Mouse (Mus musculus) hindbrain, embryonic 15.5 days (tissue): Measurements from ENCODE around the gene Tmem263. TPM values are rescaled to one million over a fixed set of nuclear protein-coding genes. Genes with fewer than 3 reads are reported as not detected.

Source experiments
- ATAC-seq: fragments of 200-750 bp; cut with Nextera tagmentation; 2 replicates; pipeline ENCODE4 v1.8.0; 2017; ENCODE audit warnings: low read depth, moderate number of reproducible peaks, moderate TSS enrichment; ENCODE audit not compliant: low FRiP score
- H3K27ac ChIP-seq: fragments of 300-500 bp; sonication (generic); replicated peaks from 2 replicates; pipeline ENCODE4 v1.5.1; 2015; ENCODE audit warnings: mild to moderate bottlenecking, inconsistent platforms
- H3K27me3 ChIP-seq: fragments of 300-500 bp; sonication (generic); 2 replicates; pipeline ENCODE4 v1.6.1; 2015; ENCODE audit warnings: control low read depth, inconsistent platforms
- H3K36me3 ChIP-seq: fragments of 300-500 bp; sonication (generic); 2 replicates; pipeline ENCODE4 v1.6.1; 2015; ENCODE audit warnings: control low read depth, inconsistent platforms
- H3K4me1 ChIP-seq: fragments of 300-500 bp; sonication (generic); replicated peaks from 2 replicates; pipeline ENCODE4 v1.6.1; 2015; ENCODE audit warnings: control low read depth, inconsistent platforms
- H3K4me2 ChIP-seq: fragments of 300-500 bp; sonication (generic); 2 replicates; pipeline ENCODE4 v1.6.1; 2015; ENCODE audit warnings: moderate library complexity, mild to moderate bottlenecking, inconsistent platforms
- H3K4me3 ChIP-seq: fragments of 300-500 bp; sonication (generic); 2 replicates; pipeline ENCODE4 v1.5.1; 2015; ENCODE audit warnings: mild to moderate bottlenecking, inconsistent platforms
- H3K9ac ChIP-seq: fragments of 300-500 bp; sonication (generic); 2 replicates; pipeline ENCODE4 v1.6.1; 2015; ENCODE audit warnings: inconsistent platforms
- H3K9me3 ChIP-seq: fragments of 300-500 bp; sonication (generic); 2 replicates; pipeline ENCODE4 v1.6.1; 2016; ENCODE audit warnings: control low read depth, inconsistent platforms
- WGBS: fragments of 180-500 bp; shearing (Covaris S2); methylation state at CpG from one replicate; pipeline ENCODE4 v1.1.7; 2015; 5-methylcytosine and 5-hydroxymethylcytosine counted together
- polyA plus RNA-seq: library from polyadenylated mRNA; unstranded; fragments of >200 nt; fragmentation: Nextera tagmentation; extraction: Ambion mirVana; gene quantifications from 2 replicates; pipeline ENCODE4 v1.2.1, GENCODE M21; 2015

The Tmem263 gene
- polyA plus RNA-seq, result 53.3 and 54.8 TPM in 2 replicates

GRCm38 (mm10) chr10:85102247-85103084 lies at the start of gene Tmem263, which contains the start of gene Fhl4:
TSS of gene Tmem263 (plus strand) at chr10:85102627.
TSS of gene Fhl4 (minus strand) at chr10:85102495.
- H3K36me3 ChIP-seq, result no peaks in the 10 kb centered on the region
- H3K4me2 ChIP-seq, result peak within 1 kb of the TSS; percentile 95
- no peaks in the 10 kb centered on the region for H3K27me3 ChIP-seq
- H3K4me1 ChIP-seq, result peaks cover 23% of the 10 kb centered on the region
- H3K4me3 ChIP-seq, result peak within 1 kb of the TSS; percentile 68
- no peaks in the 10 kb centered on the region for H3K9me3 ChIP-seq
- H3K9ac ChIP-seq, result peak within 1 kb of the TSS; percentile 90
- peak; percentile 97 for ATAC-seq
- under 1% methylated on average over 77 of the region's 96 CpGs for WGBS
- H3K27ac ChIP-seq, result peak within 1 kb of the TSS; percentile 90

- H3K4me2 ChIP-seq, result no peak overlapping the region
- ATAC-seq, result no peak
- no peaks in the 10 kb centered on the region for H3K9me3 ChIP-seq
- H3K36me3 ChIP-seq, result no peaks in the 10 kb centered on the region
- no peaks in the 10 kb centered on the region for H3K4me1 ChIP-seq
- WGBS, result 84% methylated on average over 2 of the region's 2 CpGs
- H3K27ac ChIP-seq, result no peak overlapping the region
- 0 out of 2 replicates have a peak, but pooled peaks cover 2% of the 10 kb centered on the region for H3K27me3 ChIP-seq
- no peak overlapping the region for H3K9ac ChIP-seq
- H3K4me3 ChIP-seq, result no peak overlapping the region
Measured at GRCm38 (mm10) chr10:85054876-85055275, 47.6 kb upstream of the Tmem263 start.

GRCm38 (mm10) chr10:85071605-85072152 lies 30.7 kb upstream of the Tmem263 start:
- no peak overlapping the region for H3K4me2 ChIP-seq
- no peak overlapping the region for H3K9ac ChIP-seq
- H3K4me3 ChIP-seq, result no peak overlapping the region
- WGBS, result 61% methylated on average over 4 of the region's 4 CpGs
- no peaks in the 10 kb centered on the region for H3K4me1 ChIP-seq
- no peak overlapping the region for H3K27ac ChIP-seq
- H3K9me3 ChIP-seq, result no peaks in the 10 kb centered on the region
- no peak for ATAC-seq
- H3K36me3 ChIP-seq, result no peaks in the 10 kb centered on the region
- H3K27me3 ChIP-seq, result no peaks in the 10 kb centered on the region

- H3K9me3 ChIP-seq, result no peaks in the 10 kb centered on the region
- peak; percentile 49 for ATAC-seq
- peak overlapping the region; percentile 90 for H3K9ac ChIP-seq
- no peaks in the 10 kb centered on the region for H3K27me3 ChIP-seq
- peak overlapping the region; percentile 90 for H3K27ac ChIP-seq
- H3K36me3 ChIP-seq, result no peaks in the 10 kb centered on the region
- H3K4me1 ChIP-seq, result peaks cover 23% of the 10 kb centered on the region
- WGBS, result under 1% methylated on average over 10 of the region's 10 CpGs
- peak overlapping the region; percentile 68 for H3K4me3 ChIP-seq
- peak overlapping the region; percentile 95 for H3K4me2 ChIP-seq
Measured at GRCm38 (mm10) chr10:85101841-85102240, 586 bp upstream of the Tmem263 start.

GRCm38 (mm10) chr10:85103085-85103885 lies 858 bp downstream of the Tmem263 start:
- Histone ChIP-seq H3K4me2 (peak overlapping the region; percentile 95), H3K36me3 (no peaks in the 10 kb centered on the region), H3K27me3 (no peaks in the 10 kb centered on the region), H3K9me3 (no peaks in the 10 kb centered on the region), H3K27ac (peak overlapping the region; percentile 82), H3K9ac (peak overlapping the region; percentile 73), H3K4me1 (peaks cover 23% of the 10 kb centered on the region), H3K4me3 (peak overlapping the region; percentile 68)
- ATAC-seq, result peak; percentile 59
- WGBS, result under 1% methylated on average over 34 of the region's 34 CpGs

GRCm38 (mm10) chr10:85114409-85114808 lies 12.0 kb downstream of the Tmem263 start:
- H3K27me3 ChIP-seq, result no peaks in the 10 kb centered on the region
- H3K4me1 ChIP-seq, result no peaks in the 10 kb centered on the region
- no peak overlapping the region for H3K4me2 ChIP-seq
- H3K4me3 ChIP-seq, result no peak overlapping the region
- peaks cover 32% of the 10 kb centered on the region for H3K36me3 ChIP-seq
- WGBS, result 89% methylated on average over 4 of the region's 4 CpGs
- H3K9ac ChIP-seq, result no peak overlapping the region
- H3K9me3 ChIP-seq, result no peaks in the 10 kb centered on the region
- no peak for ATAC-seq
- H3K27ac ChIP-seq, result no peak overlapping the region

GRCm38 (mm10) chr10:85125184-85125583 lies 22.8 kb downstream of the Tmem263 start:
- Histone ChIP-seq H3K9me3 (no peaks in the 10 kb centered on the region), H3K4me1 (peaks cover 18% of the 10 kb centered on the region), H3K9ac (no peak overlapping the region), H3K4me3 (no peak overlapping the region), H3K4me2 (no peak overlapping the region), H3K36me3 (peaks cover 25% of the 10 kb centered on the region), H3K27ac (no peak overlapping the region), H3K27me3 (no peaks in the 10 kb centered on the region)
- 90% methylated on average over 13 of the region's 13 CpGs for WGBS
- no peak for ATAC-seq

- no peaks in the 10 kb centered on the region for H3K9me3 ChIP-seq
- peak within 1 kb of the TSS; percentile 71 for H3K4me2 ChIP-seq
- peaks cover 18% of the 10 kb centered on the region for H3K4me1 ChIP-seq
- H3K4me3 ChIP-seq, result peak within 1 kb of the TSS; percentile 74
- peak; percentile 100 for ATAC-seq
- no peaks in the 10 kb centered on the region for H3K27me3 ChIP-seq
- peak within 1 kb of the TSS; percentile 71 for H3K9ac ChIP-seq
- 7% methylated on average over 20 of the region's 20 CpGs for WGBS
- H3K27ac ChIP-seq, result peak within 1 kb of the TSS; percentile 63
- peaks cover 10% of the 10 kb centered on the region; the same call in 1 of the 2 replicates for H3K36me3 ChIP-seq
Measured at GRCm38 (mm10) chr10:85127395-85128287, 25.2 kb downstream of the Tmem263 start, which contains the start of gene Mterf2. TSS of gene Mterf2 (minus strand) at chr10:85128027.

- Histone ChIP-seq H3K4me3 (peak overlapping the region; percentile 74), H3K9ac (peak overlapping the region; percentile 15; the same call in 1 of the 2 replicates), H3K9me3 (no peaks in the 10 kb centered on the region), H3K27me3 (no peaks in the 10 kb centered on the region), H3K4me2 (peak overlapping the region; percentile 71), H3K36me3 (peaks cover 13% of the 10 kb centered on the region), H3K27ac (peak overlapping the region; percentile 23; the same call in 1 of the 2 replicates), H3K4me1 (peaks cover 18% of the 10 kb centered on the region)
- no peak; the same call in 1 of the 2 replicates for ATAC-seq
- 23% methylated on average over 7 of the region's 7 CpGs for WGBS
Measured at GRCm38 (mm10) chr10:85128453-85128852, 26.0 kb downstream of the Tmem263 start.

- H3K4me2 ChIP-seq, result no peak overlapping the region
- no peaks in the 10 kb centered on the region for H3K27me3 ChIP-seq
- no peaks in the 10 kb centered on the region for H3K9me3 ChIP-seq
- H3K4me1 ChIP-seq, result no peaks in the 10 kb centered on the region
- no peak overlapping the region for H3K9ac ChIP-seq
- peaks cover 18% of the 10 kb centered on the region for H3K36me3 ChIP-seq
- 82% methylated on average over 6 of the region's 6 CpGs for WGBS
- H3K27ac ChIP-seq, result no peak overlapping the region
- no peak overlapping the region for H3K4me3 ChIP-seq
- no peak for ATAC-seq
Measured at GRCm38 (mm10) chr10:85136573-85136972, 34.1 kb downstream of the Tmem263 start.

GRCm38 (mm10) chr10:85141465-85141864 lies 39.0 kb downstream of the Tmem263 start:
- Histone ChIP-seq H3K27ac (no peak overlapping the region), H3K9me3 (no peaks in the 10 kb centered on the region), H3K36me3 (peaks cover 34% of the 10 kb centered on the region), H3K4me3 (no peak overlapping the region), H3K9ac (no peak overlapping the region), H3K4me1 (no peaks in the 10 kb centered on the region), H3K27me3 (no peaks in the 10 kb centered on the region), H3K4me2 (no peak overlapping the region)
- no peak for ATAC-seq
- 83% methylated on average over 9 of the region's 9 CpGs for WGBS
